Mouse (Mus musculus) embryonic facial prominence, embryonic 11.5 days (tissue): ENCODE results near the gene Myg1. TPM values are rescaled to one million over a fixed set of nuclear protein-coding genes. Genes with fewer than 3 reads are reported as not detected.
"Not testable (repeated sequence)": the region's sequence is repeated elsewhere in the genome, so short reads cannot be mapped to it uniquely, and the experiment has no call there.

ENCODE experiments used
- ATAC-seq: fragments of 200-750 bp; cut with Nextera tagmentation; replicated peaks from 2 replicates; pipeline ENCODE4 v1.8.0; 2017; ENCODE audit warnings: low read depth; ENCODE audit not compliant: insufficient number of reproducible peaks, low FRiP score, low TSS enrichment
- DNase-seq: peaks from one replicate; pipeline ENCODE4 v3.0.0-alpha.2; 2015; ENCODE audit warnings: low spot score
- H3K27ac ChIP-seq: fragments of 300-500 bp; sonication (generic); replicated peaks from 2 replicates; pipeline ENCODE4 v1.5.1; 2014; ENCODE audit warnings: mild to moderate bottlenecking, low read depth, low read length, control low read depth
- H3K27me3 ChIP-seq: fragments of 300-500 bp; sonication (generic); 2 replicates; pipeline ENCODE4 v1.6.1; 2014; ENCODE audit warnings: mild to moderate bottlenecking, low read length, moderate library complexity, mixed read lengths; ENCODE audit not compliant: control insufficient read depth, insufficient read depth
- H3K36me3 ChIP-seq: fragments of 300-500 bp; sonication (generic); replicated peaks from 2 replicates; pipeline ENCODE4 v1.6.1; 2014; ENCODE audit warnings: low read depth, mild to moderate bottlenecking, low read length, moderate library complexity, mixed read lengths; ENCODE audit not compliant: control insufficient read depth, insufficient read depth
- H3K4me1 ChIP-seq: fragments of 300-500 bp; sonication (generic); 2 replicates; pipeline ENCODE4 v1.6.1; 2014; ENCODE audit warnings: low read length, mixed read lengths; ENCODE audit not compliant: control insufficient read depth, insufficient read depth
- H3K4me2 ChIP-seq: fragments of 300-500 bp; sonication (generic); 2 replicates; pipeline ENCODE4 v1.6.1; 2014; ENCODE audit warnings: low read depth, mild to moderate bottlenecking, control low read depth, low read length, moderate library complexity
- H3K4me3 ChIP-seq: fragments of 300-500 bp; sonication (generic); 2 replicates; pipeline ENCODE4 v1.5.1; 2014; ENCODE audit warnings: low read depth, low read length, control low read depth
- H3K9ac ChIP-seq: fragments of 300-500 bp; sonication (generic); replicated peaks from 2 replicates; pipeline ENCODE4 v1.6.1; 2014; ENCODE audit warnings: mild to moderate bottlenecking, control low read depth, low read length
- H3K9me3 ChIP-seq: fragments of 300-500 bp; sonication (generic); replicated peaks from 2 replicates; pipeline ENCODE4 v1.6.1; 2016; ENCODE audit warnings: mild to moderate bottlenecking, low read length, inconsistent platforms, mixed read lengths; ENCODE audit not compliant: control insufficient read depth
- WGBS: fragments of 180-500 bp; shearing (Covaris S2); extraction: QIAGEN DNeasy Blood & Tissue Kit; methylation state at CpG from one replicate; pipeline ENCODE4 v1.1.7; 2014; 5-methylcytosine and 5-hydroxymethylcytosine counted together
- polyA plus RNA-seq: library from polyadenylated mRNA; unstranded; fragments of >200 nt; fragmentation: Nextera tagmentation; extraction: Ambion mirVana; gene quantifications from 2 replicates; pipeline ENCODE4 v1.2.1, GENCODE M21; 2014

The Myg1 gene
- polyA plus RNA-seq, 1 experiment from 2014 or later: 101 TPM

DNA sequence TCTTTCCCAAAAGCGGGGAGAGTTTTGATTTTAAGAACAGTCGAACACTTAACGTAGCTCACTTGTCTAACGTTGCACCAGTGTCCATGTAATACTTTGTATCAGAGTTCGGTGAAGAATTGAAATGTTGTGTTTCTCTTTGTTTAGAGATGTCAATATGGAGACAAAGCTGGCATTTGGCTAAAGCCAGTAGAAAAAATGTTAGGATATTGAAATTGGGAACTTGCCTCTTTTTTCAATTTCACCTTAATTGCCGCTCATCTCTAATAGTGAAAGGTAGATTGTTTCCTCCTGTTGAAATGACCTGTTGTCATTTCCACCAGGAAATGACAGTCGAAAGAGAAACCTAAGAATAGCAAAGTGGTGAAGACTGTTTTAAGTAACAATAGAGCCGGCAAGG is 4.6 kb upstream of the Myg1 start:
- H3K9ac ChIP-seq: peak overlapping the region; percentile 84
- 0 out of 2 replicates have a peak overlapping the region, but pooled peaks have one; percentile 43 for H3K27ac ChIP-seq
- H3K4me1 ChIP-seq: peaks cover 3% of the 10 kb centered on the region; the same call in 1 of the 2 replicates
- DNase-seq: no peak
- no peaks in the 10 kb centered on the region for H3K27me3 ChIP-seq
- H3K36me3 ChIP-seq: peaks cover 3% of the 10 kb centered on the region
- no peak for ATAC-seq
- H3K4me3 ChIP-seq: peak overlapping the region; percentile 74
- H3K9me3 ChIP-seq: no peaks in the 10 kb centered on the region
- peak overlapping the region; percentile 74 for H3K4me2 ChIP-seq
- 68% methylated on average over 8 of the region's 8 CpGs for WGBS

DNA sequence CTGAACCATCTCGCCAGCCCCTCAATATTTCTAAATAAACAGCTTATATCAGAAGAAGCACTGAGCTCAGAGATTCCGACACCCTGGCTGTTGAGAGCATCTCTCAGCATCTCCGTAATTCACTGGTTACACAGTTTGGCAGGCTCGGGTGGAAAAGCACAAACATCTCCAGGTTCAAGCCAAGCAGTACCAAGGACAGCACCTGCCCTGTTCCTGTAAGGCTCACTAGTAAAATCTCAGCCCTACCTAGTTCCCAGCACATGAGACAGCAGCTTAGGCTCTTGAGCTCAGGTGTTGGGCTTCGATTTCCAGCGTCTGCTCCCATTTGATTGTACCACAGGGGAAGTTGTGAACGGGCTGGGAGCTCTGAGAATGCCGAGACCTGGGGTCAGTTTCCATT is 3.7 kb downstream of the Myg1 start:
- WGBS: 84% methylated on average over 8 of the region's 8 CpGs
- Histone ChIP-seq H3K36me3 (peaks cover 24% of the 10 kb centered on the region), H3K9ac (no peak overlapping the region), H3K4me2 (no peak overlapping the region), H3K4me1 (peaks cover 8% of the 10 kb centered on the region), H3K4me3 (no peak overlapping the region), H3K27ac (no peak overlapping the region), H3K27me3 (no peaks in the 10 kb centered on the region), H3K9me3 (no peaks in the 10 kb centered on the region)
- no peak for DNase-seq
- no peak for ATAC-seq

- WGBS: 90% methylated on average over 5 of the region's 5 CpGs
- H3K27me3 ChIP-seq, ATAC-seq, H3K4me3 ChIP-seq, H3K9ac ChIP-seq, H3K4me2 ChIP-seq, H3K9me3 ChIP-seq, H3K4me1 ChIP-seq, H3K27ac ChIP-seq: not testable (repeated sequence)
- peak; percentile 46 for DNase-seq
- peaks cover 24% of the 10 kb centered on the region for H3K36me3 ChIP-seq
These were observed 4.4 kb downstream of the Myg1 start for GRCm38 (mm10) chr15:102335925-102336324.

- DNase-seq (no peak), ATAC-seq (no peak)
- Histone ChIP-seq H3K4me3 (no peak overlapping the region), H3K4me1 (peaks cover 5% of the 10 kb centered on the region; the same call in 1 of the 2 replicates), H3K4me2 (no peak overlapping the region), H3K9me3 (no peaks in the 10 kb centered on the region), H3K9ac (no peak overlapping the region), H3K27me3 (no peaks in the 10 kb centered on the region), H3K27ac (no peak overlapping the region), H3K36me3 (peaks cover 24% of the 10 kb centered on the region)
- 86% methylated on average over 4 of the region's 4 CpGs for WGBS
These were observed 5.4 kb downstream of the Myg1 start for GRCm38 (mm10) chr15:102336946-102337345.

DNA sequence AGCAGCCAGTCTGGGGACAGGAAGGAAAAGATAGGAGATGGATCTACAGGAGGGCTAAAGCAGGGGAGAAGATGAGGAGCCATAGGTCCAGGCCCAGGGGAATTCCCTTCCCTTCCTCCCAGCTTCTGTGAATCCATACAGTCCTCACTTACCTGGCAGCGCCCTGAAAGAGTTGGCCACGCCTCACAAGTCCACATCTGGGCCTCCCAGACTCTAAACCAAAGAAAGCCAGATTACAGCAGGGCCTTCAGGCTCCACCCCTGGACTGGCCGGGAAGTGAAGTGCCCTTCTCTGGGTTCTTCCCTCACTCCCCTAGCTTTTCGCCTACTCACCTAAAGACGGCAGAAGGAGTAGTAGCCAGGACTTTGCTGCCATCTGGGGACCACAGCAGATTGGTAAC is 8.1 kb downstream of the Myg1 start:
- Histone ChIP-seq H3K9me3 (no peaks in the 10 kb centered on the region), H3K36me3 (peaks cover 21% of the 10 kb centered on the region), H3K27ac (no peak overlapping the region), H3K9ac (no peak overlapping the region), H3K4me2 (no peak overlapping the region), H3K27me3 (no peaks in the 10 kb centered on the region), H3K4me3 (no peak overlapping the region), H3K4me1 (no peaks in the 10 kb centered on the region)
- WGBS: 73% methylated on average over 5 of the region's 5 CpGs
- no peak for DNase-seq
- ATAC-seq: no peak

DNA sequence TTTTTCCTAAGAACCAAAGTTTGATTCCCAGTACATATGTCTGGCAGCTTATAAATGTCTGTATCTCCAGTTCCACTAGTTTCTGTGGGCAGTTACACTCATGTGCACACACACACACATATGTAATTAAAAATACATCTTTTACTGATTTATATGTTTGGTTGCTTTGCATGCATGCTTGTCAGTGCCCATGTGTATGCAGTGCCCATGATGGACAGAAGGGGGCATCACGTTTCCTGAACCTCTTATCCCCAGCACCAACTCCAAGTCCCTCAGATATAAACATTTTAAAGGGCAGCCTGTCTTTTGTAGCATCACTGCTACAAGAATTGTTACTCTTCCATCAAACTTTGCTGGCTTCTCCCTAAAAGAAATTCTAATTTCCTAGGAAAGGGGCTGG is 10.1 kb downstream of the Myg1 start:
- no peak overlapping the region for H3K4me2 ChIP-seq
- no peaks in the 10 kb centered on the region for H3K4me1 ChIP-seq
- H3K36me3 ChIP-seq: peaks cover 18% of the 10 kb centered on the region
- no peaks in the 10 kb centered on the region for H3K27me3 ChIP-seq
- no peak overlapping the region for H3K27ac ChIP-seq
- H3K4me3 ChIP-seq: no peak overlapping the region
- ATAC-seq (no peak), DNase-seq (peak; percentile 60)
- no peaks in the 10 kb centered on the region for H3K9me3 ChIP-seq
- no peak overlapping the region for H3K9ac ChIP-seq
- WGBS: 16% methylated on average over 1 of the region's 1 CpGs

GRCm38 (mm10) chr15:102344490-102344889 is 13.0 kb downstream of the Myg1 start:
- ATAC-seq: no peak

DNA sequence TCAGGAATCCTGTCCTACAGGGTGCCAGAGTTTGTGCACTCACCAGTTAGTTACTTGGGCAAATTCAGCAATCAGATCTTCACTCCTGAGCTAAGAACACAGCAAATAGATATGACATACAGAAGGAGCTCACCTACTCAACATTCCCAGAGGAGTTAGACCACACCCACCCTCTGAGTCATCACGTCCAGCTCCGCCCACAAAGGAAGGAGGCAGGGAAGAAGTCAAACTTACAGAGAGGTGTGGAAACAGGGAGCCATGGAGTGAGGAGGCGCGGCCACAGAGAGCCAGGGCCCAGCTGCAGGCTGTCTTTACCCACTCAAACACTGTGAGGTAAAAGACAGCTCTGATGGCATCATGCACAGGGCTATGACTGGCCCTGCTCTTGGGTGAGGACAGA is 14.9 kb downstream of the Myg1 start:
- Histone ChIP-seq H3K4me1 (no peaks in the 10 kb centered on the region; the same call in 1 of the 2 replicates), H3K36me3 (peaks cover 5% of the 10 kb centered on the region), H3K4me3 (no peak overlapping the region), H3K27ac (no peak overlapping the region), H3K9ac (no peak overlapping the region), H3K4me2 (no peak overlapping the region), H3K27me3 (no peaks in the 10 kb centered on the region), H3K9me3 (no peaks in the 10 kb centered on the region)
- no peak for DNase-seq
- ATAC-seq: no peak
- WGBS: 76% methylated on average over 4 of the region's 4 CpGs

More at GRCm38 (mm10) chr15:102344490-102344889, 13.0 kb downstream of the Myg1 start:
- 95% methylated on average over 3 of the region's 3 CpGs for WGBS
- H3K27me3 ChIP-seq: no peaks in the 10 kb centered on the region
- H3K36me3 ChIP-seq: peaks cover 5% of the 10 kb centered on the region
- no peak overlapping the region for H3K4me2 ChIP-seq
- H3K9me3 ChIP-seq: no peaks in the 10 kb centered on the region
- no peak overlapping the region for H3K4me3 ChIP-seq
- no peaks in the 10 kb centered on the region for H3K4me1 ChIP-seq
- no peak overlapping the region for H3K9ac ChIP-seq
- no peak for DNase-seq
- no peak overlapping the region for H3K27ac ChIP-seq
